Mouse (Mus musculus): ENCODE results near the gene Ugcg. TPM values are rescaled to one million over a fixed set of nuclear protein-coding genes. Genes with fewer than 3 reads are reported as not detected.

Ugcg gene
- polyA plus RNA-seq, 2 experiments = 15.3 to 34.0 TPM

DNA sequence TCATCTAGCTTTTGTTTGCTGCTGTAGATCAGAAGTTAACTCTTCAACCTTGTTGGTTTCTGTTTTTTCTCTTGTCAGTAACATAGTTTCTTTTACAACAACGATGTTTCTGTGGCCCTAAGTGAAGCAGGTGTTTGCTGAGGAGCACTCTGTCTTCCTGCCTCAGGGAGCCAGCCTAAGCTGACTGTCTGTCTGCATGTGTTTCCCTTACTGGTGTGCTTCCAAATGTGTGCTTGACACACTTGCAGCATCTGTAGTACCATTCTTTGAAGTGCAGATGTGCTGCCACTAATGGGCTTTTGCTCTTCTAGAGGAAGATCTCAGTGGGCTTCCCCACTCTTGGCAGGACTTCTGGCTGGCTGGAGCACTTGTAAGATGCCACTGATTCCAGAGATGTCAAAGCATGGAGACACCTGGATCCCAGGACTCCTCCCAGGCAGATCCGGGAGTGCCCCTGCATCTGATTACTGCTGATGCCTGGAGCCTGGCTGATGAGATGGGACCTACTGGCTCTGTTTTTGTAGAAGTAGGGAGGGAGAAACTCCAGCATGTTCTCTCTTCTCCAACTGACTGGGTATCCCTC lies 16.8 kb downstream of the Ugcg start:
- H3K27me3 ChIP-seq (ENCODE audit: control insufficient read depth, insufficient read depth, low read length) = no peaks in the 10 kb centered on the region
- H3K9ac ChIP-seq (ENCODE audit: low read depth, low read length, severe bottlenecking) = no peak overlapping the region
- H3K4me1 ChIP-seq (ENCODE audit: control insufficient read depth, insufficient read depth, low read length) = 0 out of 2 replicates have a peak, but pooled peaks cover 3% of the 10 kb centered on the region
- no peak for TF ChIP-seq POLR2A (IDR thresholded peaks at IDR 0.05; ENCODE audit: borderline replicate concordance, extremely low read depth, insufficient read depth, insufficient read length)
- H3K36me3 ChIP-seq (ENCODE audit: control insufficient read depth, insufficient read depth, low read length) = peaks cover 20% of the 10 kb centered on the region
- DNase-seq (ENCODE audit: low spot score) = no peak
- no peak overlapping the region for H3K27ac ChIP-seq (replicated peaks; ENCODE audit: low read depth, low read length)
- no peak overlapping the region for H3K4me3 ChIP-seq (replicated peaks; ENCODE audit: low read length)
- H3K4me2 ChIP-seq (replicated peaks; ENCODE audit: low read depth, low read length, severe bottlenecking) = no peak overlapping the region
- WGBS = 19% methylated on average over 2 of the region's 2 CpGs
- no peak for ATAC-seq (ENCODE audit: low FRiP score, low read depth)
- no peaks in the 10 kb centered on the region for H3K9me3 ChIP-seq (ENCODE audit: control insufficient read depth, low read length)

DNA sequence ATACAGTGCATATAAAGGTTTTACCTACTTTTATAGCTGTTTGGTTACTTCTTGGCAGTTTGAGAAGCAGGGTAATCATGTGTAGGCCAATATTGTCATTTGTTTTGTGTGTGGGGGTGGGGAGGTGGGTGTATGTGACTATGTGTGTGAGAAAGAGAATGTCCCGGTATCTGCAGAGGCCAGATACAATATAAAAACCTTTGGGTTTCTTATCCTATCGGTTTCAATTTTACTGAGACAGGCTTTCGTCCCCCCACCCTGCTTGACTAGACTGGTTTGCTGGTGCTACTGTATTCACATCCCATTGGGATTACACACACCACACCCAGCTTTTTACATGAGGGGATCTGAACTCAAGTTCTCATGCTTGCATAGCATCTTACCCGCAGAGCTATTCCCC lies 17.5 kb downstream of the Ugcg start:
- no peak for DNase-seq (ENCODE audit: low spot score)
- H3K4me1 ChIP-seq (ENCODE audit: control insufficient read depth, insufficient read depth, low read length) = no peaks in the 10 kb centered on the region
- no peak overlapping the region for H3K4me2 ChIP-seq (replicated peaks; ENCODE audit: low read depth, low read length, severe bottlenecking)
- no peak for ATAC-seq (ENCODE audit: low FRiP score, low read depth)
- H3K9ac ChIP-seq (ENCODE audit: low read depth, low read length, severe bottlenecking) = no peak overlapping the region
- H3K36me3 ChIP-seq (ENCODE audit: control insufficient read depth, insufficient read depth, low read length) = peaks cover 24% of the 10 kb centered on the region
- H3K4me3 ChIP-seq (replicated peaks; ENCODE audit: low read length) = no peak overlapping the region
- 84% methylated on average over 3 of the region's 4 CpGs for WGBS
- no peaks in the 10 kb centered on the region for H3K27me3 ChIP-seq (ENCODE audit: control insufficient read depth, insufficient read depth, low read length)
- H3K9me3 ChIP-seq (ENCODE audit: control insufficient read depth, low read length) = no peaks in the 10 kb centered on the region
- H3K27ac ChIP-seq (replicated peaks; ENCODE audit: low read depth, low read length) = no peak overlapping the region
- TF ChIP-seq POLR2A (IDR thresholded peaks at IDR 0.05; ENCODE audit: borderline replicate concordance, extremely low read depth, insufficient read depth, insufficient read length) = no peak

DNA sequence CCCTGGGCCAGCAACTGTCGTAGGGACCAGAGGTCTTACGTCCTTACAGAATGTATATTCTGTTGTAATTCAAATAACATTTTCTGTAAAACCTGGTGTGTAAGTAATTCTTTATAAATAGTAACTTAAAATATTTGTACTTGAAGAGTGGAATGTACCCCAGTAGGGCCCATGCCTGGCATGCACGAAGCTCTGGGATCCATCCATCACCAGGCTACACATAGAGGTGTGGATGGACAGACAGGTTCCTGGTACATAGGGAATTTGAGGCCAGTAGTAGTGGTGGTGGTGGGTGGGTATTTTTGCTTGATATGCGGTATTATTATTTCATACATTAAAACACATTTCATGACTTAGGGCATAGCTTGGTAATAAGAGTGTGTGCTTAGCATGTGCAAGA lies 19.6 kb downstream of the Ugcg start:
- Histone ChIP-seq H3K9ac (ENCODE audit: low read depth, low read length, severe bottlenecking) (no peak overlapping the region), H3K27me3 (ENCODE audit: control insufficient read depth, insufficient read depth, low read length) (no peaks in the 10 kb centered on the region), H3K36me3 (ENCODE audit: control insufficient read depth, insufficient read depth, low read length) (peaks cover 32% of the 10 kb centered on the region), H3K4me1 (ENCODE audit: control insufficient read depth, insufficient read depth, low read length) (no peaks in the 10 kb centered on the region), H3K4me2 (replicated peaks; ENCODE audit: low read depth, low read length, severe bottlenecking) (no peak overlapping the region), H3K27ac (replicated peaks; ENCODE audit: low read depth, low read length) (no peak overlapping the region), H3K4me3 (replicated peaks; ENCODE audit: low read length) (no peak overlapping the region), H3K9me3 (ENCODE audit: control insufficient read depth, low read length) (no peaks in the 10 kb centered on the region)
- no peak for ATAC-seq (ENCODE audit: low FRiP score, low read depth)
- no peak for DNase-seq (ENCODE audit: low spot score)
- no peak for TF ChIP-seq POLR2A (IDR thresholded peaks at IDR 0.05; ENCODE audit: borderline replicate concordance, extremely low read depth, insufficient read depth, insufficient read length)
- WGBS = 88% methylated on average over 4 of the region's 4 CpGs

DNA sequence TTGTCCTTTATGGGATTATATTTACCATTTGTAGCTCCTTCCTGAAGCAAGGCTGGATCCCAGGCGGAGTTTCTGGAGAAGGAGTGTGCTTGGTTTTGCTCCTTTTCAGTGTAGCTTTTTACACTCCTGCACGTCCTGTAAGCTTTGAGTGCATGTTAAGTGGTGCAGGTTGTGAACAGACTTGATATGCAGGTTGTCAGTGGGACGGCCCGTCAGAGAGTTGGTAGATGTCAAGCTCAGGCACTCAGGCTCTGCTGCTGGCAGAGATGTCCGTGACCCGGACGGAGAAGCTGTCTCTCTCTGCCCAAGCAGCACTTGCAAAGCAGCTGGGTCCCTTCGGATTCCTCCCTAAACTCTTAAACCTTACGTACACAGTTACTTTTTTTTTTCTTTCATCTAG lies 22.1 kb downstream of the Ugcg start:
- Histone ChIP-seq H3K27me3 (ENCODE audit: control insufficient read depth, insufficient read depth, low read length) (no peaks in the 10 kb centered on the region), H3K4me3 (replicated peaks; ENCODE audit: low read length) (no peak overlapping the region), H3K4me1 (ENCODE audit: control insufficient read depth, insufficient read depth, low read length) (no peaks in the 10 kb centered on the region), H3K27ac (replicated peaks; ENCODE audit: low read depth, low read length) (no peak overlapping the region), H3K9me3 (ENCODE audit: control insufficient read depth, low read length) (no peaks in the 10 kb centered on the region), H3K36me3 (ENCODE audit: control insufficient read depth, insufficient read depth, low read length) (peaks cover 44% of the 10 kb centered on the region), H3K9ac (ENCODE audit: low read depth, low read length, severe bottlenecking) (no peak overlapping the region), H3K4me2 (replicated peaks; ENCODE audit: low read depth, low read length, severe bottlenecking) (no peak overlapping the region)
- TF ChIP-seq POLR2A (IDR thresholded peaks at IDR 0.05; ENCODE audit: borderline replicate concordance, extremely low read depth, insufficient read depth, insufficient read length) = no peak
- no peak for ATAC-seq (ENCODE audit: low FRiP score, low read depth)
- 91% methylated on average over 9 of the region's 9 CpGs for WGBS
- DNase-seq (ENCODE audit: low spot score) = no peak

DNA sequence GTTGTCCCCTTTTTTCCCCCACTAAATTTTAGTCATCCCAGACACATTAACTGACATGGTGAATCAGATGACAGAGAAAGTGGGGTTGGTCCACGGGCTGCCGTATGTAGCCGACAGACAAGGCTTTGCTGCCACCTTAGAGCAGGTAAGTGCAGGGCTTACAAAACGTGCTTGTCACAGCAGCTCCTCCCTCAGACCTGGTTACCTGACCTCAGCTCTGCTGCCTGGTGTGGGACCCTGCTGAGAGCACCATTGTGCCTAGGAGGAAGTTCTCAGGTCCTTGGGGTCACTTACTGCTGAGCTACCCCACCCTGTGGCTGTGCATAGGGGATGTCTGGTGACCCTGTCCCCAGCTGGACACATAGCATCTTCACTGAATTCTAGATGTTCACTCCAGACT lies 24.8 kb downstream of the Ugcg start:
- TF ChIP-seq POLR2A (IDR thresholded peaks at IDR 0.05; ENCODE audit: borderline replicate concordance, extremely low read depth, insufficient read depth, insufficient read length) = no peak
- Histone ChIP-seq H3K4me3 (replicated peaks; ENCODE audit: low read length) (no peak overlapping the region), H3K4me1 (ENCODE audit: control insufficient read depth, insufficient read depth, low read length) (no peaks in the 10 kb centered on the region), H3K4me2 (replicated peaks; ENCODE audit: low read depth, low read length, severe bottlenecking) (no peak overlapping the region), H3K27ac (replicated peaks; ENCODE audit: low read depth, low read length) (no peak overlapping the region), H3K27me3 (ENCODE audit: control insufficient read depth, insufficient read depth, low read length) (no peaks in the 10 kb centered on the region), H3K9me3 (ENCODE audit: control insufficient read depth, low read length) (no peaks in the 10 kb centered on the region), H3K9ac (ENCODE audit: low read depth, low read length, severe bottlenecking) (no peak overlapping the region), H3K36me3 (ENCODE audit: control insufficient read depth, insufficient read depth, low read length) (peaks cover 55% of the 10 kb centered on the region)
- no peak for DNase-seq (ENCODE audit: low spot score)
- WGBS = 75% methylated on average over 4 of the region's 4 CpGs
- ATAC-seq (ENCODE audit: low FRiP score, low read depth) = no peak

DNA sequence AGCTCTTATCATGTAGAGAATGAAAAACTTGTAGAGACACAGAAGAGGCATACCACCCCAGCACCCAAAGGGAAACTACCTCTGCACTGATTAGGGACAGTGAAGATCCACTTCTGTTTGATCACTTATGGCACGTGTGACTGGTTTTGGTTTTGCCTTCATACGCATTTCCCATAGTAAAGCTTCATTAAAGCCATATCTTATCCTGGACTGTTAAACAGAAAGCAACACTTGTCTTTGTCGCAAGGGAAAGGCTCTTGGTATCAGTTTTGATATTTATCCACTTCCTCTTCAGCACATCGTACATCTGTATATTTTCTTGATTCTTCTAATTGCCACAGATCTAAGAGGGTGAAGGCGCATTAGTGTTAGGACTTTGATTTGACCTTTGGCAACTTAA lies 25.6 kb downstream of the Ugcg start:
- no peak for TF ChIP-seq POLR2A (IDR thresholded peaks at IDR 0.05; ENCODE audit: borderline replicate concordance, extremely low read depth, insufficient read depth, insufficient read length)
- Histone ChIP-seq H3K27me3 (ENCODE audit: control insufficient read depth, insufficient read depth, low read length) (no peaks in the 10 kb centered on the region), H3K4me3 (replicated peaks; ENCODE audit: low read length) (no peak overlapping the region), H3K36me3 (ENCODE audit: control insufficient read depth, insufficient read depth, low read length) (peaks cover 60% of the 10 kb centered on the region), H3K4me1 (ENCODE audit: control insufficient read depth, insufficient read depth, low read length) (no peaks in the 10 kb centered on the region), H3K9ac (ENCODE audit: low read depth, low read length, severe bottlenecking) (no peak overlapping the region), H3K4me2 (replicated peaks; ENCODE audit: low read depth, low read length, severe bottlenecking) (no peak overlapping the region), H3K9me3 (ENCODE audit: control insufficient read depth, low read length) (no peaks in the 10 kb centered on the region), H3K27ac (replicated peaks; ENCODE audit: low read depth, low read length) (no peak overlapping the region)
- DNase-seq (ENCODE audit: low spot score) = no peak
- 94% methylated on average over 5 of the region's 5 CpGs for WGBS
- no peak for ATAC-seq (ENCODE audit: low FRiP score, low read depth)
